Mouse (Mus musculus) embryonic facial prominence, embryonic 10.5 days (tissue): ENCODE measurements around the gene Cldn20. TPM values are rescaled to one million over a fixed set of nuclear protein-coding genes. Genes with fewer than 3 reads are reported as not detected.

Experiments used
- polyA plus RNA-seq: library from polyadenylated mRNA; unstranded; fragments of >200 nt; fragmentation: Nextera tagmentation; extraction: Ambion mirVana; gene quantifications from 2 replicates; pipeline ENCODE4 v1.2.1, GENCODE M21; 2016

The Cldn20 gene
- polyA plus RNA-seq, 1 experiment from 2014 or later = not detected

Other genes with a start within 250 kb of the Cldn20 start
- gene Tiam2, start 206.0 kb upstream of the Cldn20 start, polyA plus RNA-seq = 6.0 and 7.7 TPM in 2 replicates
- gene Tfb1m, start 25.2 kb downstream of the Cldn20 start, polyA plus RNA-seq = 16.3 and 18.7 TPM in 2 replicates
- 0.10 and 0.11 TPM in 2 replicates for gene Nox3, start 163.7 kb downstream of the Cldn20 start, polyA plus RNA-seq